Mouse (Mus musculus): ENCODE measurements around the gene Acbd4.

GRCm38 (mm10) chr11:103113771-103114170, 12.3 kb downstream of the Acbd4 start:
- no peak for TF ChIP-seq CTCF (IDR thresholded peaks at IDR 0.05; ENCODE audit: extremely low read depth, insufficient read depth, insufficient read length, insufficient replicate concordance)
- no peak for TF ChIP-seq POLR2A (IDR thresholded peaks at IDR 0.05; ENCODE audit: low read depth, low read length)

Measured in spleen, adult 2 months (tissue).